Mouse (Mus musculus): ENCODE data around the gene Trmt6. TPM values are rescaled to one million over a fixed set of nuclear protein-coding genes. Genes with fewer than 3 reads are reported as not detected.

Trmt6 gene
- total RNA-seq (2021): 10 to 100 TPM; 23.1 to 27.7 TPM
- long read RNA-seq, experiment 1, transcript Trmt6-201 (11 exons, 2,828 nt): major isoform, 31 of 37 reads
- long read RNA-seq, experiment 1, partial matches to known transcripts: 3 of 37 reads
- long read RNA-seq, experiment 1, other reads (novel, unspliced or antisense): 3 of 37 reads
- long read RNA-seq, experiment 2, transcript Trmt6-201 (11 exons, 2,828 nt): major isoform, 32 of 41 reads
- long read RNA-seq, experiment 2, partial matches to known transcripts: 2 of 41 reads
- long read RNA-seq, experiment 2, other reads (novel, unspliced or antisense): 7 of 41 reads

DNA sequence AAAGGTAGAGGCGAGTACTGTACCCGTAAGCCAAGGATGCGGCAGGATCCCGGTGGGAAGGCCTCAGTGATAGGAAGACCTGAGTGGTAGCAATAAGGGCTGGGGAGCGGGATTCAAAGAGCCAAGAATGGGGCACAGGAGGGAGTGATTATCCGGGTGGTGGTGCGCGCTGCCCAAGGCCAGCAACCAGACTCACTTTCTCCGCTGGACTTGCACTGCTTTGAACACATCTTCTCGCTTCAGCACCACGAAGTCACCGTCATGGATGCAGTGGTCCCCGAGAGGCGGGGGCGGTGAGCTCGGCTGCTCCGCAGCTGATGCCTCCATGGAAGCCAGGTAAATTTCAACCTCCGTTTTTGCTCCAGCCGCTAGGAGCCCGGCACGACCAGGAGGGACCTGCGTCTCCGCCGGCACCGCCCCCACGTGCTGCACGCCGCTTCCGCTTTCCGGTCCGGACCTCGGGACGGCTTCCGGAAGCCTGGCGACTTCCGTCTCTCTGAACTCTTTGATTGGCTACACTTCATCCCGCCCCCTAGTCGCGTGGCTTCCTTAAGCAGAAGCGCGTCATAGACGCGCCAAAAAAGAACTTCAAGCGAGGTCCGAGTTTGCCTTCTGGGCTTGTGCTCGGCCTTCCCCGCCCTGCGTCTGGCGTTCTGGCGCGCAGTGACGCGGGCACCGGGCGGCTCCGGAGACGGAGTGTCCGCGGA lies at the start of gene Trmt6, which contains the start of gene Mcm8:
Gene Trmt6 (minus strand): TSS at position 448 of the 707 bp plus-strand sequence.
Gene Mcm8 (plus strand): TSS at position 534 of the 707 bp plus-strand sequence.
- DNase-seq (ENCODE audit: low spot score in 2 of 2): peak; percentile 80 to 92

DNA sequence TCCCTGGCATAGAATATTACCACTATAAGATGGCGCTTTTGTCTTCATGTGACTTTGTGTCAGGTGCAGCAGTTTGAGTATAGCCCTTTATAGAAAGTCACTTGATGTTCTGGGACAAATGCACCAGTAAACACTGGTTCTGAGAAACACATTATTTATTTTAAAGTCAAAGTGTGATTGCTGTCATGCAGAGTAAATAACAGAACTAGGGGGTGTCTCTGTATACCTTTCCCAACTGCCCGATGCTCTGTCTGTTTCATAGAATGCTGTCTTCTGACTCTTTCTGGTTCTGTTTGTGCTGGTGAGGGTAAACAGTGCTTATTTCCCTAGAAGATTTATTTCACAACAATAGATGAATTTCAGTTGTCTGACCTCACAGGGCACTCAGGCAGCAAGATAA lies 47.5 kb upstream of the Trmt6 start:
- DNase-seq (ENCODE audit: low spot score in 2 of 2): no peak

DNA sequence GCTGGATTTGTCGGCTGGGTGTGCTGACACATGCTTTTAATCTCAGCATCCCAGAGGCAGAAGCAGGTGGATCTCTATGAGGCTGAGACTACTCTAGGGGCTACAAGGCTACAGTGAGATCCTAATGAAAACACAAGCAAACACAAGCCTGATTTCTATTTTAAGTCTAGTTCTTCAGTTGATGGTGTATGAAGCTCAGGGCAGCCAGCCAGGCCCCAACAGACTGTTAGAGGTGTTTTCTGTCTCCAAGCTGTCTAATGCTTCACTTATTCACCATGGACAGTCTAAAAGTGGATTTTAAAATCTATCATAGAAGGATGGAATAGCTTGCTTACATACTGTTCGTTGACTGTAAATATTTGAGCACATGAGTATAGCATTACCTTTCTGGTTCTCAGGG lies 45.6 kb upstream of the Trmt6 start:
- no peak for DNase-seq (ENCODE audit: low spot score in 2 of 2)

DNA sequence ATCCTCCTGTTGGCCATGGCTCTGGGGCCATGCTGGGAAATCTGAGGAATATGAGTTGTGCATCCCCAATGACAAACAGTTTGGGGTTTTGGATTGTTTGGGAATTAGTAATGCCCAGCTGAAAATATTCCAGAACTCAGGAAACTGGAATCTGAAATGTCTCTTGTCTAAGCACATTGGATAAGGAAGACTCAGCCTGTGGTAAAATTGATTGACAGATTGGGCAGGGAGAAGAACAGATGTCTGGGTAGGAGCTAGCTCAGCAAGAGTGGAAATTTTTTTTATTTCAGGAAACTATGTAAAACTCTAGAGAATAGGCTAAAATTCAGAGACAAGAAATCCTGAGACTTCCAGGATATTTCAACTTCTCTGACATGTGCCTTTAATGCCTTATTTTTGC lies 44.6 kb upstream of the Trmt6 start:
- no peak for DNase-seq (ENCODE audit: low spot score in 2 of 2)

- no peak for DNase-seq (ENCODE audit: low spot score in 2 of 2)
Measured at GRCm38 (mm10) chr2:132856333-132856732, 40.5 kb upstream of the Trmt6 start.

GRCm38 (mm10) chr2:132853051-132853450 lies 37.2 kb upstream of the Trmt6 start:
- DNase-seq (ENCODE audit: low spot score in 2 of 2): no peak

- peak; percentile 21 to 52 for DNase-seq (ENCODE audit: low spot score in 2 of 2)
Measured at GRCm38 (mm10) chr2:132849141-132849540, 33.3 kb upstream of the Trmt6 start.

- no peak for DNase-seq (ENCODE audit: low spot score in 2 of 2)
Measured at GRCm38 (mm10) chr2:132848361-132848760, 32.5 kb upstream of the Trmt6 start.

GRCm38 (mm10) chr2:132847581-132847980 lies 31.7 kb upstream of the Trmt6 start:
- DNase-seq (ENCODE audit: low spot score in 2 of 2): no peak

DNA sequence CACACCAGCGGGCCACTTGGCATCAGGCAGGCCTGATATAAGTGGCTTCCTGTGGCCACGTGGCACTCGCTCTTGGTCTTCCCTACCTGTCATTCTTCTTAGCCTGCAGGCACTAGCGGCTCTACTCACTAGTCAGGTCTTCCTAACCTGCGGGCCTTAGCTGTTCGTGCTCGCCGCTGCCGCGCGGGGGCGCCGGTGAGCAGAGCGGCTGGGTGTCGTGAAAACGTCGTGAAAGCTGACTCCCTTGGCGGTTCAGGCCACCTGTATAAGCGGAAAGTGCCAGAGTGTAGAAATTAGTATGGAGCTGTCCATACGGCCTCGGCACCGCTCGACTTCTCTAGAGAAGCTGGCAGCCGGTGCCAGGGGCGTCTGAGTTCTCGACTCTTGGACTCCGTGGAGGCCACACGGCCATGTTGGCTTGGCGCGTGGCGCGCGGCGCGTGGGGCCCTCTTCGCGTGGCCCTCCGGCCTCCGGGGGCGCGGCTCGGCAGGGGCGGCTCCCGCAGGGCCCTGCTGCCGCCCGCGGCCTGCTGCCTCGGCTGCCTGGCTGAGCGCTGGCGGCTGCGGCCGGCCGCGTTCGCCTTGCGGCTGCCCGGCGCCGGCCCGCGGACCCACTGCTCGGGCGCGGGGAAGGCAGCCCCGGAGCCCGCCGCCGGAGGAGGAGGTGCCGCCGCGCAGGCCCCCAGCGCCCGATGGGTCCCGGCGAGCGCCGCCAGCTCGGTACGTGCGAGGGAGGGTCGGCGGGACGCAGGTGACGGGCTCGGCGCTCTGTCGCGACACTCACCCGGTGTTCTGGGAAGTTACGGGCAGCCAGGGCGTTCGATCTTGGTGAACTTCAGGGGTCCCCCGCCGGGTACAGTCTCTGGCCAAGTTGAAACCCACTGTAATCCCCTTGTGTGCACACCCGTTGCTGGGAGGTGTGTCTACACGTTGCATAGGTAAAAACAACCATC lies 30.8 kb upstream of the Trmt6 start, which contains the start of gene Crls1:
Gene Crls1 (plus strand): TSS at position 260 of the 952 bp plus-strand sequence.
- peak; percentile 97 to 99 for DNase-seq (ENCODE audit: low spot score in 2 of 2)

- DNase-seq (ENCODE audit: low spot score in 2 of 2): no peak
Measured at GRCm38 (mm10) chr2:132841071-132841470, 25.2 kb upstream of the Trmt6 start.

DNA sequence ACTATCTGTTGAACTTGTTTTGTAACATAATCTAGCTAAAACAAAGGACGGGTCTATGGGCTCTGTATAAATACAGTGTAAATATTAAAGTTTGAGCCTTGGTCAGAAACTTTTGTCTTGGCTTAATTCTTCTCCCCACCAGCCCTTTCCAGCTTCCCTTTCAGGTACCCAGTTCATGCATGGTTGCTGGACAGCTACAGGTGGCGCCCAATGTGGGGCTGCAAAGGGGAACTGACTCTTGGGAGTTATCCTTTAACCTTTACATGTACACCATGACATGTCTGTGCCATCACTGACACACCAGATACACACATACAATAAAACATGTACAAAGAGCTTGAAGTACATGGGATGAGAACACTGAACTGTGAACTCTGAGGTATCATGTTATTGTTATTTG lies 12.9 kb downstream of the Trmt6 start:
- DNase-seq (ENCODE audit: low spot score in 2 of 2): no peak

DNA sequence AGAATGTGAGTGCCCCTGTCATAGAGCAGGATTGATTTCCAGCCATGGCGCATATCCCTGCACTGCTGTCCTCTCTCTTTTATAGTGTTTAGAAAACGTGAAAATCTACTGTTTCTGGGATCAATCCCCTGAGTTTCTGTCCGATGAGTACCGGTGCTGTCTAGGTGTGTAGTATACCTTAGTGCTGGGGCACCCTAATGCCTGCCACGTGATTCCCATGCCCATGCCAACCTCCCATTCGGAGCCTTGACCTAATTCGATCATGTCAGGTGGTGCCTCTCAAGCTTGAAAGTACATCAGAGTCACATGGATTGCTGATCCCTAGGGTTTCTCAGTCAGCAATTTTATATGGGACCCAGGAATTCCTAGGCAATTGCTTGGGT lies 21.7 kb downstream of the Trmt6 start:
- no peak for DNase-seq (ENCODE audit: low spot score in 2 of 2)

GRCm38 (mm10) chr2:132793441-132794203 lies 22.2 kb downstream of the Trmt6 start:
- DNase-seq (ENCODE audit: low spot score in 2 of 2): no peak

GRCm38 (mm10) chr2:132784039-132784438 lies 31.8 kb downstream of the Trmt6 start:
- no peak for DNase-seq (ENCODE audit: low spot score in 2 of 2)

DNA sequence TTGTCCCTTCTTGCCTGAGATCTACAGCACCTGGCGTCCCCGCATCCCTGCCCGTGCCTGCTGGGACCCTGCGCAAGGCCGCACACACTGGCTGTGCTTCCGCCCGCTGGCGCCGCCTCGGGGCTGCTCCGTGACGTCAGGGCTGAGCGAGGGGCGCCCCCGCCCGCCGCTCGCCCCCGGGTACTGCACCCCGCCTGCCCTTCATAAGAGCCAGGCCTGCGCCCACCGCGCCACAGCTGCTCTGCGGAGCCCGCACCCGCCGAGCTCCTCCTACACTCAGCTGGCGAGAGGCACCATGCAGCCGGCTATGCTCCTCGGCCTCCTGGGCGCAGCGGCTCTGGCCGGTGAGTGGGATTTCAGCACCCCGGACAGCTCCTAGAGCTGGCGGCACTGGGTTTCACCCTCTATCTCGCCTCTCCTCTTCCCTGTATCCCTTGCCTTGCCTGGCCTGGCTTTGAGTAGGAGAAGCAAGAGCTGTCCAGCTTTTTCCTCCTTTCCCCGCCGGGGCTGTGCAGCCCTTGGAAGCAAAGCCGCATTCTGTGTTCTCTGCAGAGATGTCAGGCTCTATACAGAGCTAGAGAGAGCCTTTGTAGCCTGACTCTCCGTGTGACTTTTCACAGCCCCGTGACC lies 34.3 kb downstream of the Trmt6 start:
- DNase-seq (ENCODE audit: low spot score in 2 of 2): peak; percentile 86 to 88

DNA sequence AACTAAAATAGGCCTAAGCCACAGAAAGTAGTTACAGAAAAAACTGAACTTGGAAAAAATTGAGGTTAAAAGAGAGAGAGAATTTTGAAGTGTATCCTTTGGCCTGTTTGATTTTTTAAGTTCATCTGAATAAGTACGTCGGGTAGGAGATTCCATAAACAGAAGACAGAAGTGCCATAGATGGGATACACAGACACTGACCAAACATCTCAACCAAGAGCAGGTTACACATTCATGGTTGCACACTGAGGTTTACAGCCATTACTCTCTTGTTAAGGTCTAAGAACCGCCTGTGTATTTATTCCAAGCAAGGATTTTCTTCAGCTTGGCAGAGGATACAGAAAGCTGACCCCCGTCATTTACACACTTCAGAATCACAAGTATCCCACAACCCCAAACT lies 34.9 kb downstream of the Trmt6 start, which contains the start of gene Chgb:
Gene Chgb (plus strand): TSS at position 301 of the 400 bp plus-strand sequence.
- peak in 1 of 2 experiments; percentile 16 for DNase-seq (ENCODE audit: low spot score in 2 of 2)

DNA sequence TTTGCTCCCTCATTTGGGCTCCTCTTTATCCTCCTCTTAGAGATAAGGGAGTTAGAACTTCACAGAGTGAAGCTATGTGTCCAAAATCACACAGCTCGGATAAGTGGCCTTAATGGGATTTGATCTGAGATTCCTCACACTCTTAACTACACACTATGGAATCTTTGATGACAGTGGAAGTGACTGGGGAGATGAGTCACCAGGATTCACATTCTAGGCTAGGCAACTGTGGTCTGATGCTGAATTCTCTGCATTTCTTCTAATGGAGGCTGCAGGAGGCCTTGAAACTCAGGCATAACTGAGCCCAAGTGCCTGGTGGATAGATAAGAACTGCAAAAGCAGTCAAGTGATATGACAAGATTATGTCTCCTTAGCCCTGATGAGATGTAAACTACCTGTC lies 45.0 kb downstream of the Trmt6 start:
- DNase-seq (ENCODE audit: low spot score in 2 of 2): no peak

DNA sequence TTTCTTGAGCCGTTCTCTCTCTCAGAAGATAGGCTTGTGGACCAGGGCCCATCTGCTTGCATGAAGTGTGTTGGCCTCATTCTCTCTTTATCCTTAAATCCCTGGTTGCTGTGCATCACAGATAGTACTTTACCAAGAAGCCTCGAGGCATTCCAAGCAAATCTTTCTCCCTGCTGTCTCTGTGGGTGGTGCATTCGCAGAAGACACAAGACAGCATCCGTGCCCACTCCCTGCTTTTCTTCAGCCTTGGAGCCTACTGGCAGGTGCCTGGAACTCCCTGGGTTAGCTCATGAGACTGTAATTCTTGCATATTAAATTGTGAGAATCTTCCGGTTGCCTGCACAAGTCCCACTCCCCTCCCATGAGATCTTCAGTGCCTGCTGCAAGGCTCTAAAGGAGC lies 57.9 kb downstream of the Trmt6 start:
- peak in 1 of 2 experiments; percentile 58 for DNase-seq (ENCODE audit: low spot score in 2 of 2)

Data from layer of hippocampus, postnatal 14 days (tissue).